Mouse (Mus musculus) left cerebral cortex, postnatal 14 days (tissue): Measurements from ENCODE around the gene Slc39a5. TPM values are rescaled to one million over a fixed set of nuclear protein-coding genes. Genes with fewer than 3 reads are reported as not detected.

ENCODE experiments used
- DNase-seq, 2 experiments: peaks; one replicate each; pipeline ENCODE4 v3.0.0; 2021 to 2022; ENCODE audit warnings: low spot score in 2 of 2, mixed read lengths in 1 of 2
- intact Hi-C: fragments of 180-260 bp; cut with DNase I; formaldehyde crosslinking; loops from one replicate; pipeline ENCODE4 v1.15.1; 2025
- long read RNA-seq, 2 experiments: library from polyadenylated mRNA; stranded (forward); transcript quantifications; one replicate each; pipeline ENCODE4 v2.0.0; 2021
- total RNA-seq, 2 experiments: library from RNA; stranded (reverse); gene quantifications; 2 replicates each; pipeline ENCODE4 v1.2.3; 2021

The Slc39a5 gene
- total RNA-seq = 1 to 10 TPM in 1 of 2 experiments, not detected in 1; 1.0 TPM
- long read RNA-seq, experiment 1 = 0 reads
- long read RNA-seq, experiment 2 = 0 reads

DNA sequence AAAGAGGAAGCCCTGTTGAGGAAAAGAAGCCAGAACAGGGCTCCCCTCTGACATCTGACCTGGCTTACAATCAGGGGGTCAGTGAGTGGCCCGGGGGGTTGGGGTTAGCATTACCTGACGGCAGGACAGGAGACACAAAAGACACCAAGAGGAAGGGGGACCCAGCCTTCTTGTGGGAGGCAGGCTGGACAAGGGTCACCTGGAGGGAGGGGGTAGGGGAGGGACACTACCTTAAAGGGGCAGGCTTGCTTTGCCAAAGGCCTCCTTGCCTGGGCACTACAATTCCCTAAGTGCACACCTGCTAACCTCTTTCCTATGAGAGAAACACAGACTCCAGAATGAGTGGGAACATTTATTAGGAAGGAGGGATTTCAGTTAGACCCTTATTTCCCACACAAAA is at the start of gene Slc39a5:
Gene Slc39a5, minus strand, starts transcription at position 174 of the 400 bp plus-strand sequence.
- DNase-seq = no peak
- intact Hi-C loops = no loop called here

DNA sequence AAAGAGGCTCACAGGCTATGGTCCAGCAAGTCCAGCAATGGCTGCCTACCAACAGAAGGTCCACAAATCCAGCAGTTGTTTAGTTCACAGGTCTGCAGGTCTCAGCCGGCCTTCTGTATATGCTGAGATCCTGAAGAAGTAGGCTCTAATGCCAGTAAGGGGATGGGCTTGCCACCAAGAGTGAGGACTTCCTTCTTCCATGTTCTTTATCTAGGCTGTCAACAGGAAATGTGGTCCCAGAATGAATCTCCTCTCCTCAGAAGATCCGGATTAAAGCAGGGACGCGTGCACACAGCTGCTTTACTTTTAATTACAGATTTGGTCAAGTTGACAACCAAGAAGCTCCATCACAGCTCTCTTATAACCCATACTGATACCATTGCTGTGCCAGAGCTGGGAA is 44.4 kb upstream of the Slc39a5 start:
- DNase-seq = no peak
- intact Hi-C loops = no loop called here

DNA sequence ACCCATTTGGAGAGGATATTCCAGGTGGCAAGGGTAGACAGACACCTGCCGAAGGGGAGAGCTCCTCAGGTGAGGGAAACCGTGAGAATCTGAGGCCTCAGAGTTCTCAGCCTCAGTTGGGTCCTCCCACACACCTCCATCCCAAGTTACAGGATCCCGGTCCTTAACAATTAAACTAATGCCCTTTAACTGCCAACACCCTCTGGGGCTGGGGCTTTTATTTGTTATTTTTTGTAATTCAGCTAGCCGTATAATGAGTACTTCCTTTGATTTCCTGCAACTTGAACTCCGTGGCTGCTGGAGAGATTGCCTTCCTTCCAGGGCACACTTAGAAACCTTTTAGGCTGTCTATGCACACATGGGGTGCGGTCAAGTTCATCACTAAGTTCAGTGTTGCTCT is 43.3 kb upstream of the Slc39a5 start:
- DNase-seq = no peak
- intact Hi-C loops = no loop called here

GRCm38 (mm10) chr10:128442718-128443117 is 41.7 kb upstream of the Slc39a5 start:
- intact Hi-C loops = no loop called here
- no peak for DNase-seq

DNA sequence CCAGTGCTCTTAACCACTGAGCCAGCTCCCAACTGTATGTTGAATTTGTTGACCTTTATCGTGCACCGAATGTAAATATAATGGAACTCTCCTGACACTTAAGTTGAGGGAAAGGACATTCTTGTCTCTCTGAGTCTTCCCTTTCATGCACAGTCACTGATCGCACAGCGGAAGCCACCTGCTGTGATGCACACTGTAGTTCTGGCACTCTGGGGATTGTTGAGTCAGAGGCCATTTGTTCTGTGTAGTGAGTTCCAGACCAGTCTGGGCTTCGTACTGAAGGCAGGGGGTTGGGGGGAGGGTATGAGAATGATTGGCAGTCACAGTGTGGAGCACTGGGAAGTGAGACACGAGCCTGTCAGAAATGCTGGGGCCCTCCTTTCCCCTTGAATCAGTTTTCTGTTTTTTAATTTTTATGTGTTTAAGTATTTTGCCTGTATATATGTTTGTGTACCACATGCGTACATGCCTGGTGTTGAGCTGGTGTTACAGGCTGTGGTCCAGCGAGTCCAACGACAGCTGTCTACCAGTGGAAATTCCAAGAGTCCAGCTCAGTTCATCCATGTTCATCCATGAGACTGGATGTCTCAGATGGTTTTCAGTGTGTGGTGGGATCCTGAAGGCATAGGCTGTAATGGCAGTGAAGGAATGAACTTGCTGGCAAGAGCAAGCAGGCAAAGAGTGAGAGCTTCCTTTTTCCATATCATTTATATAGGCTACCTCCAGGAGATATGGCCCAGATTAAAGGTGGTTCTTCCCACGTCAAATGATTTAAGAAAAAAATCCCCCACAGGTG is 40.5 kb upstream of the Slc39a5 start:
- DNase-seq = no peak
- intact Hi-C loops = no loop called here

DNA sequence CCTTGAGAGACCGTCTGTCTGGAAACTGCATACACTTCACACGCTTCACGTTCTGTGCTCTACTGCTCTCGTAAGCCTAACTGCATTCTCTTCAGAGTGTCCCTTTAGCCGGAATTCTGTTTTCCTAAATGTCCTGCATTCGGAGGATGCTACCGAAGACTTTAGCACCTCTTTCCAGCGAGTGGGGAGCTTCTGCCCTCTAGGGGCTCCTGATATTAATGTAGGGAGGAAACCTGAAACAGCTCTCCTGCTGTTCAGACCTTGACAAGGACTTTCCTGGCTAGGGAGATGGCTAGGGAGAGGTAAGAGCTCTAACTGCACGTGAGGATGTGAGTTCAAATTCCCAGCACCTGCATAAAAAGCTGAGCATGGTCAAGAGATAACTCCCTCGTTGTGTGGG is 39.4 kb upstream of the Slc39a5 start:
- DNase-seq = no peak
- intact Hi-C loops = no loop called here

DNA sequence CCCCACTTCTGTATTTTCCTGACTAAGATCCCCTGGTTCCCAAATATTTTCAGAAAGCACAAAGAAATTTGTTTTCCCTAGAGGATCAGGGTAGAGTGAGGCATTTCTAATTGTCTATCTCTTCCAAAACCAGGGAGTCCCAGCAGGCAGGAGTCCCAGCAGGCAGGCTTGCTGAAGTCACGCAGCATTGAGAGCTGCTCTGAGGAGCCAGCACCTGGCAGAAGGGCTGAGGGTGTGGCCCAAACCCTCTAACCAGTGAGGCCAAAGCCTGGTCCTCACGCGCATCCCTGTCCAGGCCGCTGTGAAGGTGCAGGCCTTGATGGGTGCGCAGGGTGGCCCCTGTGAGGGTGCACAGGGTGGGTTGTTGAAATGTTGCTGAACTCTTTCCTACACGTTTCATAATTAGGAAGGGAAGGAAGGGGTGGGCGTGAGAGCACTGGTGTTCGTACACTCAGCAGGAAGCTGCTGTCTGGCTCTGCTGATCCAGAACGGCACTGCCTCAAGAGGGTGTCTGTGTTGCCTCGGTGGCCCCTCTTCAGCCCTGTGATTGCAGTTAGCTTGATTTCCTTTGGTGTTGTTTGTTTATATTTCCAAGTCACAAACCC is 37.7 kb upstream of the Slc39a5 start:
- no peak for DNase-seq
- intact Hi-C loops = no loop called here

DNA sequence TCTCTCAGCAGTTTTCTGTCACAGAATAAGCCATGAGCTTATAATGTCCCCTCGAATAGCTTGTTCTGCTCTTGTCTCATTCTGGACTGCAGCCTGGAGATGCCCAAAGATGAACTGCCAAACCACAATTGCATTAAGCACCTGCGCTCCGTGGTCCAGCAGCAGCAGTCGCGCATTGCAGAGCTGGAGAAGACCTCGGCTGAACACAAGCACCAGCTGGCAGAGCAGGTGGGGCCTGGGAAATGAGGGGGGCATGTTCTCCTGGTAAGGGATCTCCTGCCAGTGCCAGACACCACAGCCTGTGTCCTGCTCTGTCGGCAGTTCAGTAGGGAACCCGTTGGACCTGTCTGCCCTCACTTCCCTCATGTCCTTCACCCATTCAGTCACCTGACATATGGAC is 35.3 kb upstream of the Slc39a5 start:
- no peak for DNase-seq
- intact Hi-C loops = no loop called here

DNA sequence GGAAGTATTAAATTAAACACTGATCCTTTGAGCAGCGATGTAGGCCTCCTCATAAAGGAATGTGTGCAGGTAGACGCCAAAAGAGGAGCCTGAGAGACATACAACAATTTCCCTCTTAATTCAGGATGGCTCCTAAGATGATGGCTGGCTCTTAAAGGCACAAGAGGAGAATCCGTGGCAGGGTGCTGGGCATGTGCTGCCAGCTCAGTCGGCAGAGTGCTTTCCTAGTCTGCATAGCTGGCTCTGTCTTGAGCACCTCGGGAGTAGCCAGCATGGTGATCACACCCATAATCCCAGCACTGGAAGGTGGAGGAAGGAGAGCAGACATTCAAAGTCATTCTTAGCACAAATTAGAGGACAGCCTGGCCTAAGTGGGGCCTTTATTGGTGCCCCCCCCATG is 34.8 kb upstream of the Slc39a5 start:
- intact Hi-C loops = no loop called here
- no peak for DNase-seq

DNA sequence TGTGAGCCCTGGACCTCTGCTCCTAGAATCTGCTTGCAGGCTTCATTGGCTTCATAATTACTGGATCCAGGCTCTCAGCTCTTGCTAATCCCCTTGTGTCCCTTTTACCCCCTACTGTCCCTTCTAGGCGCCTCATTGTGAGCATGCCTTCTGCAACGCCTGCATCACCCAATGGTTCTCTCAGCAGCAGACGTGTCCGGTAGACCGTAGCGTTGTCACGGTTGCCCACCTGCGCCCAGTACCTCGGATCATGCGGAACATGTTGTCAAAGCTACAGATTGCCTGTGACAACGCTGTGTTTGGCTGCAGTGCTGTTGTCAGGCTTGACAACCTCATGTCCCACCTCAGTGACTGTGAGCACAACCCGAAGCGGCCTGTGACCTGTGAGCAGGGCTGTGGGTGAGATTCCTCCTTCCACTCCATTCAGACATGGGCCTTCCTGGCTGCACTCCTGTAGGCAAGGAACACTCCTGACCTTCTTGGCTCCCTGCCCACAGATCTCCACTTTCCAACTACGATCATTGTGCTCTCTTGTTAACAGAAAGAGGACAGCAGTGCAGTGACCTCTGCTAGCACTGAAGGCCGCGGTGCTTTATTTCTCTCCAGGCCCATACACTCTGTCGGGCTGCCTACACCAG is 34.3 kb upstream of the Slc39a5 start:
- intact Hi-C loops = no loop called here
- peak in 1 of 2 experiments; percentile 41 for DNase-seq

GRCm38 (mm10) chr10:128434681-128435080 is 33.7 kb upstream of the Slc39a5 start:
- intact Hi-C loops = no loop called here
- DNase-seq = no peak

- no peak for DNase-seq
- intact Hi-C loops = no loop called here
Observed at GRCm38 (mm10) chr10:128433417-128433816, 32.4 kb upstream of the Slc39a5 start.

DNA sequence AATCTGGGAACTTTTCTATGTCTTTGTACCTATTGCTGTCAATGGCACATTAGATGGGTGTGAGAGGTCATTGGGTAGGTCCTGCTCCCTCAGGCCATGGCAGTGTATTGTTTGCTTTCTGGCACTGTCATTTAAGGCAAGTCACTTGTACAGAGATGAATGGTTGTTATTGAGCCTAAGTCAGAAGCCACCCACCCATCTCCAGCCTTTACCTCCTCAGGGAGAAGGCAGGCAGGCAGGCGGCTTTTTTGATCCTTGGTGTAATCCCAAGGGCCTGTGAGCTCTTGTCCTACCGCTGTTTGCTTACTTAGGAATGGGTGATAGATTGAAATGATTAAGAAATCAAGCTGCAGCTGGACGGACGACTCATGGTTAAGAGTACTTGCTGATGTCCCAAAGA is 28.4 kb upstream of the Slc39a5 start:
- no peak for DNase-seq
- intact Hi-C loops = no loop called here

DNA sequence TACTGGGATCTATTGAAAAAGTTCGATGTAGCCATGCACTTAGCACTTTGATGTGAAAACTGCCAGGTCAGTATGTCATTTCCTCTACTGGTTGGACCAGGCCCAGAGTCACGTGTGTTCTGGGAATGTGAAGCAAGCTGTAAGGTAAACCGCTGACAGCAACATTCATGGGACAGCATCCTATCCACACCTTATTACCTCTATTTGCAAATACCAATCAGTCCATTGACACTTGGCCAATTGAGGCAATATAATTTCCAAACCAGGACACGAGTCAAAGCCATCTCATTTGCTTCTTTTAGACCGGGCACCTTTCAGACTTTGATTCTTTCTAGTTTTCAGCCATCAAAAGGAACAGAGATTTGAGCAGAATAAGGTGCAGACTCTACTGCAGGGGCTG is 28.0 kb upstream of the Slc39a5 start:
- no peak for DNase-seq
- intact Hi-C loops = no loop called here

GRCm38 (mm10) chr10:128425260-128425659 is 24.2 kb upstream of the Slc39a5 start:
- no peak for DNase-seq
- intact Hi-C loops = no loop called here

DNA sequence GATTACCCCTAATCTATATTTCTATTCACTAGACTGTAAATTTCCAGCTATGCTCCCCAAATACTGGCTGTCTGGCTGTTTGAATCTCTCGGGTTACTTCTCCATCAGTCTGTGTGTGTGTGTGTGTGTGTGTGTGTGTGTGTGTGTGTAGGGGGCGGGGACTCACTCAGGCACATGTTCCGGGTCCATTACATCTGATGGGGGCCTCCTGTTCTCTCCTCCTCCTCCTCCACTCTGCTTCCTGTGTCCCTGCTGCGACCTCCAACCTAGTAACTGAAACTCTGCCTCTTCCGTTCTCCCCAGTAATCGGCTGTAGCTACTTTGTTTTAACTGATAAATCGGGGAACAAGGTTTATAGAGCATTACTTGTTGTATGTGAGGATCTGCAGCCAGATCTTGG is 23.6 kb upstream of the Slc39a5 start:
- DNase-seq = no peak
- intact Hi-C loops = no loop called here

DNA sequence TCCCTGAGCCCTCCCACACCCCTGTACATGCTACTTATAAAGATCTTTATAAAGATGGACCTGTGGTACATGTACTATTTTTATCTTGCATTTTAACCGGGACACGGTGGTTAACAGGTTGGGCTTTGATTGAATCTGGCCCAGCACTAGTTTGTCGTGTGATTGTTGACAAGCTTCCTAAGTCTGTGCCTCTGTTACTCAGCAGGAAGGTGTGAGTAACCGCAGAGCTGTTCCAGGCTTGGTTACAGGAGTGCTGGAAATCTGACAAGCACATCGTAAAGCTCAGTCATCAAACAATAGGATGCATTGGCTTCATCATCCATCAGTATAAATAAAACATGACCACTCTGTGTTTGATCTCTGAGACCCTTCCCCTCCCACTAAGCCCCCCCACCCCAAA is 21.4 kb upstream of the Slc39a5 start:
- DNase-seq = no peak
- intact Hi-C loops = no loop called here

- no peak for DNase-seq
- intact Hi-C loops = no loop called here
Observed at GRCm38 (mm10) chr10:128414848-128415247, 13.8 kb upstream of the Slc39a5 start.

DNA sequence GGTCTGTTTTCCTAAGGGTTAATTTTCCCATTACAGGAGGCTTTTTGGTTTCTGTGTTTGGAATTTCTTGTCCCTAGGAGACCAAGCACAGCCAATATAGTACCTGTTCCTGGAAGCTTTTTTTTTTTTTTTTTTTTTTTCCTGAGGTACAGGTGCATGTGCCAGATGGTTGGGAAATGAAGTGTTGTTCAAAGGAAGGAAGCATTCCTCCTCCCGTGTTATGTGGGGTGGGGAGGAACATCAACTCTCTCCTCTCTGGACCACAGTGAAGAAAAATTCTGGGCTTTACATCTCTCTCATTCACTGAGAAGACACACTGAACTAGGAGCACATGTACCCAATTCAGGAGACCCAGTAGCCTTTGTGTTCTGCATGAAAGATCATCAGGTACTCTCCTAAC is 12.0 kb upstream of the Slc39a5 start:
- DNase-seq = no peak
- intact Hi-C loops = no loop called here

DNA sequence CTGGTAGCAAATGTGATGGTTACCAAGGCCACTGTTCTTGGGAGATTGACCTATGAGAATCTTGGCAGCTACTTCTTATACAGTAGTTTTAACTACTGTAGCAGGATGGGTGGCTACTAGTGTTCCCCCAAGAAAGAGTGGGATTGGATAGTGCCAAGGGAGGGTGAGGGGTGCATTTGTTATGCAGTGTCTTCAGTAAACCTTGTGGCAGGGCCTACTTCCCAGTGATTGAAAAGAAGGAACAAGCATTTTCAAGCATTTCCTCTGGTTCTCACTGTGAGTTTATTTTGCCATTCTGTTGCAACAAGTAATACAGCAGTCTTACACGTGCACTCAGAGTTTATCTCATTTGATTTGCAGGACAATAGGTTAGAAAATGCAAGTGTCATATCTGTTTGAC is 11.5 kb upstream of the Slc39a5 start:
- no peak for DNase-seq
- intact Hi-C loops = no loop called here

- peak; percentile 35 to 37 for DNase-seq
- intact Hi-C loops = no loop called here
Observed at GRCm38 (mm10) chr10:128412055-128412381, 11.0 kb upstream of the Slc39a5 start.
